Mouse (Mus musculus) embryonic facial prominence, embryonic 11.5 days (tissue): ENCODE results near the gene Lrrc36. TPM values are rescaled to one million over a fixed set of nuclear protein-coding genes. Genes with fewer than 3 reads are reported as not detected.

ENCODE experiments used
- ATAC-seq: fragments of 200-750 bp; cut with Nextera tagmentation; replicated peaks from 2 replicates; pipeline ENCODE4 v1.8.0; 2017; ENCODE audit warnings: low read depth; ENCODE audit not compliant: insufficient number of reproducible peaks, low FRiP score, low TSS enrichment
- DNase-seq: peaks from one replicate; pipeline ENCODE4 v3.0.0-alpha.2; 2015; ENCODE audit warnings: low spot score
- H3K27ac ChIP-seq: fragments of 300-500 bp; sonication (generic); replicated peaks from 2 replicates; pipeline ENCODE4 v1.5.1; 2014; ENCODE audit warnings: mild to moderate bottlenecking, low read depth, low read length, control low read depth
- H3K27me3 ChIP-seq: fragments of 300-500 bp; sonication (generic); 2 replicates; pipeline ENCODE4 v1.6.1; 2014; ENCODE audit warnings: mild to moderate bottlenecking, low read length, moderate library complexity, mixed read lengths; ENCODE audit not compliant: control insufficient read depth, insufficient read depth
- H3K36me3 ChIP-seq: fragments of 300-500 bp; sonication (generic); replicated peaks from 2 replicates; pipeline ENCODE4 v1.6.1; 2014; ENCODE audit warnings: low read depth, mild to moderate bottlenecking, low read length, moderate library complexity, mixed read lengths; ENCODE audit not compliant: control insufficient read depth, insufficient read depth
- H3K4me1 ChIP-seq: fragments of 300-500 bp; sonication (generic); 2 replicates; pipeline ENCODE4 v1.6.1; 2014; ENCODE audit warnings: low read length, mixed read lengths; ENCODE audit not compliant: control insufficient read depth, insufficient read depth
- H3K4me2 ChIP-seq: fragments of 300-500 bp; sonication (generic); 2 replicates; pipeline ENCODE4 v1.6.1; 2014; ENCODE audit warnings: low read depth, mild to moderate bottlenecking, control low read depth, low read length, moderate library complexity
- H3K4me3 ChIP-seq: fragments of 300-500 bp; sonication (generic); 2 replicates; pipeline ENCODE4 v1.5.1; 2014; ENCODE audit warnings: low read depth, low read length, control low read depth
- H3K9ac ChIP-seq: fragments of 300-500 bp; sonication (generic); replicated peaks from 2 replicates; pipeline ENCODE4 v1.6.1; 2014; ENCODE audit warnings: mild to moderate bottlenecking, control low read depth, low read length
- H3K9me3 ChIP-seq: fragments of 300-500 bp; sonication (generic); replicated peaks from 2 replicates; pipeline ENCODE4 v1.6.1; 2016; ENCODE audit warnings: mild to moderate bottlenecking, low read length, inconsistent platforms, mixed read lengths; ENCODE audit not compliant: control insufficient read depth
- WGBS: fragments of 180-500 bp; shearing (Covaris S2); extraction: QIAGEN DNeasy Blood & Tissue Kit; methylation state at CpG from one replicate; pipeline ENCODE4 v1.1.7; 2014; 5-methylcytosine and 5-hydroxymethylcytosine counted together
- polyA plus RNA-seq: library from polyadenylated mRNA; unstranded; fragments of >200 nt; fragmentation: Nextera tagmentation; extraction: Ambion mirVana; gene quantifications from 2 replicates; pipeline ENCODE4 v1.2.1, GENCODE M21; 2014

The Lrrc36 gene
- polyA plus RNA-seq, 1 experiment from 2014 or later = 0.39 TPM

GRCm38 (mm10) chr8:105445296-105446126 is 32.1 kb downstream of the Lrrc36 start:
- no peak overlapping the region for H3K4me3 ChIP-seq

DNA sequence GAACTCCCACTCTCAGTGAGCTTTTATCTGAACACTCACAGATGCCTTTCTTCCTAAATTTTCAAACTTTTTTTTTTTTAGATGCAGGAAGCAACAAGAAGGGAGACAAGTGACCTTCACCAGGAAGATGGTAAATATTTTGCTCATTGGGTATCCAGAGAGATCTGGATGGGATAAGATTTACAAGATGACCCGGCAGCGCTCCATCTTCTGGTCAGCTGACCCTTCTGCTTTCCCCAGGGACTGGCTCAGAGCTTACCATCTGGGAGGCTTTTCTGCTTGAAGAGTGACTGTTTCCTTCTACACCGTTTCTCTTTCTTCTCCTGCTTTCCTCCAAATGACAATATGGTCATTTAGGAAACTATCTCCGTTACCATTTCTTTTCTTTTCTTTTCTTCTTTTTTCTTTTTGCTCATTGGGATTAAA is 32.8 kb downstream of the Lrrc36 start:
- Histone ChIP-seq H3K9ac (no peak overlapping the region), H3K4me3 (no peak overlapping the region), H3K9me3 (no peaks in the 10 kb centered on the region), H3K4me1 (no peaks in the 10 kb centered on the region), H3K27me3 (no peaks in the 10 kb centered on the region), H3K4me2 (no peak overlapping the region), H3K36me3 (no peaks in the 10 kb centered on the region), H3K27ac (no peak overlapping the region)
- peak; percentile 63 for DNase-seq
- no peak for ATAC-seq
- WGBS = 19% methylated on average over 4 of the region's 4 CpGs

More at GRCm38 (mm10) chr8:105445296-105446126, 32.1 kb downstream of the Lrrc36 start:
- H3K9me3 ChIP-seq = no peaks in the 10 kb centered on the region
- ATAC-seq (peak; percentile 85), DNase-seq (peak; percentile 60)
- no peaks in the 10 kb centered on the region for H3K27me3 ChIP-seq
- no peaks in the 10 kb centered on the region for H3K4me1 ChIP-seq
- H3K27ac ChIP-seq = 0 out of 2 replicates have a peak overlapping the region, but pooled peaks have one; percentile 35
- WGBS = 45% methylated on average over 11 of the region's 11 CpGs
- no peaks in the 10 kb centered on the region for H3K36me3 ChIP-seq
- no peak overlapping the region for H3K4me2 ChIP-seq
- no peak overlapping the region for H3K9ac ChIP-seq

GRCm38 (mm10) chr8:105448188-105448587 is 34.8 kb downstream of the Lrrc36 start:
- WGBS = 91% methylated on average over 3 of the region's 3 CpGs
- H3K27ac ChIP-seq = no peak overlapping the region
- H3K4me2 ChIP-seq = no peak overlapping the region
- H3K9ac ChIP-seq = no peak overlapping the region
- no peaks in the 10 kb centered on the region for H3K36me3 ChIP-seq
- no peaks in the 10 kb centered on the region for H3K27me3 ChIP-seq
- H3K4me1 ChIP-seq = no peaks in the 10 kb centered on the region
- H3K4me3 ChIP-seq = no peak overlapping the region
- H3K9me3 ChIP-seq = no peaks in the 10 kb centered on the region
- ATAC-seq = no peak
- DNase-seq = no peak

DNA sequence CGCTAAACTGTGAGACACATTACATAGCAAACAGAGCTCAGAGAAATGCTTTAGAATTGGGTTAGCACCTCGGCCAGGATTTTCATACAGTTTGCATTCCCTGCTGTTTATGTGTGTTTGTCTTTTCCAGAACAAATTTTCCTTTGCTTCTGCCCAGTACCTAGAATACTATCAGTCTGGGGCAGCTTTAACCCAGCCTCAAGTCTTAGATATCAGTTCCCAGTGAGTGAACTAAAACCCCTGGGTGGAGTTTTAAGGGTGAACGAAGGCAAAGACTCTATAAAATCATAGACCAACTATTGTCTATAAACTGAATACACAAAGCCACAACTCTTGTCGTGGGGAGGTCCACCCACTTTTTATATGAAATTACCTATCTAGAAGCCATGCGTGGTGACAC is 35.2 kb downstream of the Lrrc36 start:
- Histone ChIP-seq H3K4me3 (no peak overlapping the region), H3K4me2 (no peak overlapping the region), H3K36me3 (no peaks in the 10 kb centered on the region), H3K27ac (no peak overlapping the region), H3K9me3 (no peaks in the 10 kb centered on the region), H3K27me3 (no peaks in the 10 kb centered on the region), H3K9ac (no peak overlapping the region), H3K4me1 (no peaks in the 10 kb centered on the region)
- 91% methylated on average over 5 of the region's 5 CpGs for whole genome bisulfite sequencing
- DNase-seq (no peak), ATAC-seq (no peak)

DNA sequence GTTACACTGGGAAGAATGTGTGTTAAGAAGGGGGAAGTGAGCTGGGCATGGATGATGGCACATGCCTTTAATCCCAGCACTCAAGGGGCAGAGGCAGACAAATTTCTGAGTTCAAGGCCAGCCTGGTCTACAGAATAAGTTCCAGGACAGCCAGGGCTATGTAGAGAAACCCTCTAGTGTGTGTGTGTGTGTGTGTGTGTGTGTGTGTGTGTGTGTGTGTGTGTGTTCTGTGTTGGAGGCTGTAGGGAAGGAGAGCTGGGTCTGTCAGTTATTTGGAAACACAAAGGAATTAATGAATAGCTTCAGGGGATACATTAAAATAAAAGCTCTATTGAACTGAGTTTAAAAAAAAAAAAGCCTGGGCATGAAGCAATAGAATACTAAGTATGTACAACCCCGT is 37.6 kb downstream of the Lrrc36 start:
- Histone ChIP-seq H3K9me3 (no peaks in the 10 kb centered on the region), H3K9ac (no peak overlapping the region), H3K4me2 (no peak overlapping the region), H3K36me3 (no peaks in the 10 kb centered on the region), H3K27me3 (no peaks in the 10 kb centered on the region), H3K4me3 (no peak overlapping the region), H3K4me1 (no peaks in the 10 kb centered on the region), H3K27ac (no peak overlapping the region)
- no peak for DNase-seq
- no peak for ATAC-seq
- 54% methylated on average over 1 of the region's 1 CpGs for WGBS

- 67% methylated on average over 15 of the region's 15 CpGs for WGBS
- Histone ChIP-seq H3K9ac (no peak overlapping the region), H3K4me3 (no peak overlapping the region), H3K4me1 (no peaks in the 10 kb centered on the region), H3K27ac (no peak overlapping the region), H3K4me2 (no peak overlapping the region), H3K36me3 (no peaks in the 10 kb centered on the region), H3K9me3 (no peaks in the 10 kb centered on the region), H3K27me3 (no peaks in the 10 kb centered on the region)
- ATAC-seq (no peak), DNase-seq (no peak)
These were observed 38.7 kb downstream of the Lrrc36 start for GRCm38 (mm10) chr8:105451903-105452603.

GRCm38 (mm10) chr8:105453296-105453695 is 39.9 kb downstream of the Lrrc36 start:
- 72% methylated on average over 5 of the region's 5 CpGs for WGBS
- ATAC-seq = no peak
- no peak overlapping the region for H3K9ac ChIP-seq
- H3K4me3 ChIP-seq = no peak overlapping the region
- H3K36me3 ChIP-seq = no peaks in the 10 kb centered on the region
- H3K4me2 ChIP-seq = no peak overlapping the region
- H3K27ac ChIP-seq = no peak overlapping the region
- no peaks in the 10 kb centered on the region for H3K27me3 ChIP-seq
- no peaks in the 10 kb centered on the region for H3K4me1 ChIP-seq
- no peak for DNase-seq
- no peaks in the 10 kb centered on the region for H3K9me3 ChIP-seq

GRCm38 (mm10) chr8:105454088-105454487 is 40.7 kb downstream of the Lrrc36 start:
- 71% methylated on average over 5 of the region's 5 CpGs for WGBS
- Histone ChIP-seq H3K4me1 (no peaks in the 10 kb centered on the region), H3K27ac (no peak overlapping the region), H3K4me2 (no peak overlapping the region), H3K9me3 (no peaks in the 10 kb centered on the region), H3K27me3 (no peaks in the 10 kb centered on the region), H3K36me3 (no peaks in the 10 kb centered on the region), H3K4me3 (no peak overlapping the region), H3K9ac (no peak overlapping the region)
- ATAC-seq (0 out of 2 replicates have a peak, but pooled peaks have one; percentile 14), DNase-seq (no peak)
